Mouse (Mus musculus) liver, embryonic 11.5 days (tissue): ENCODE measurements around the gene Sdk1. TPM values are rescaled to one million over a fixed set of nuclear protein-coding genes. Genes with fewer than 3 reads are reported as not detected.

Experiments
- ATAC-seq: fragments of 200-750 bp; cut with Nextera tagmentation; replicated peaks from 2 replicates; pipeline ENCODE4 v1.8.0; 2017; ENCODE audit warnings: moderate number of reproducible peaks, mild to moderate bottlenecking, moderate TSS enrichment, moderate library complexity; ENCODE audit not compliant: low FRiP score
- DNase-seq: peaks from one replicate; pipeline ENCODE4 v3.0.0-alpha.2; 2017; ENCODE audit warnings: low spot score
- H3K27ac ChIP-seq: fragments of 300-500 bp; sonication (generic); 2 replicates; pipeline ENCODE4 v1.5.1; 2014; ENCODE audit warnings: mild to moderate bottlenecking, low read depth, low read length, control low read depth
- H3K27me3 ChIP-seq: fragments of 300-500 bp; sonication (generic); replicated peaks from 2 replicates; pipeline ENCODE4 v1.6.1; 2014; ENCODE audit warnings: low read length, mixed read lengths; ENCODE audit not compliant: control insufficient read depth, insufficient read depth
- H3K36me3 ChIP-seq: fragments of 300-500 bp; sonication (generic); 2 replicates; pipeline ENCODE4 v1.6.1; 2014; ENCODE audit warnings: mild to moderate bottlenecking, low read length, moderate library complexity, mixed read lengths; ENCODE audit not compliant: control insufficient read depth, insufficient read depth
- H3K4me1 ChIP-seq: fragments of 300-500 bp; sonication (generic); replicated peaks from 2 replicates; pipeline ENCODE4 v1.6.1; 2014; ENCODE audit warnings: low read length, mixed read lengths; ENCODE audit not compliant: control insufficient read depth, insufficient read depth
- H3K4me2 ChIP-seq: fragments of 300-500 bp; sonication (generic); 2 replicates; pipeline ENCODE4 v1.6.1; 2014; ENCODE audit warnings: mild to moderate bottlenecking, control low read depth, moderate library complexity
- H3K4me3 ChIP-seq: fragments of 300-500 bp; sonication (generic); 2 replicates; pipeline ENCODE4 v1.5.1; 2014; ENCODE audit warnings: low read depth, low read length, control low read depth
- H3K9ac ChIP-seq: fragments of 300-500 bp; sonication (generic); 2 replicates; pipeline ENCODE4 v1.6.1; 2014; ENCODE audit warnings: low read depth, low read length, control low read depth
- H3K9me3 ChIP-seq: fragments of 300-500 bp; sonication (generic); 2 replicates; pipeline ENCODE4 v1.6.1; 2016; ENCODE audit warnings: low read length, inconsistent platforms, mixed read lengths; ENCODE audit not compliant: control insufficient read depth
- WGBS: fragments of 180-500 bp; shearing (Covaris S2); extraction: QIAGEN DNeasy Blood & Tissue Kit; methylation state at CpG from one replicate; pipeline ENCODE4 v1.1.7; 2014; 5-methylcytosine and 5-hydroxymethylcytosine counted together
- polyA plus RNA-seq: library from polyadenylated mRNA; unstranded; fragments of >200 nt; fragmentation: Nextera tagmentation; extraction: Ambion mirVana; gene quantifications from 2 replicates; pipeline ENCODE4 v1.2.1, GENCODE M21; 2014

The Sdk1 gene
- polyA plus RNA-seq, 1 experiment from 2014 or later = 0.53 TPM

GRCm38 (mm10) chr5:141783516-141783915, 542.2 kb downstream of the Sdk1 start:
- Histone ChIP-seq H3K27me3 (no peaks in the 10 kb centered on the region), H3K4me3 (no peak overlapping the region), H3K4me2 (no peak overlapping the region), H3K9ac (no peak overlapping the region), H3K27ac (no peak overlapping the region), H3K36me3 (no peaks in the 10 kb centered on the region), H3K9me3 (no peaks in the 10 kb centered on the region), H3K4me1 (no peaks in the 10 kb centered on the region)
- ATAC-seq = no peak
- 90% methylated on average over 7 of the region's 7 CpGs for WGBS
- no peak for DNase-seq

GRCm38 (mm10) chr5:141793926-141794325, 552.6 kb downstream of the Sdk1 start:
- no peak overlapping the region for H3K4me3 ChIP-seq
- WGBS = 82% methylated on average over 4 of the region's 4 CpGs
- DNase-seq = no peak
- H3K4me1 ChIP-seq = no peaks in the 10 kb centered on the region
- H3K4me2 ChIP-seq = no peak overlapping the region
- H3K36me3 ChIP-seq = no peaks in the 10 kb centered on the region
- H3K9me3 ChIP-seq = 0 out of 2 replicates have a peak, but pooled peaks cover 5% of the 10 kb centered on the region
- no peaks in the 10 kb centered on the region for H3K27me3 ChIP-seq
- H3K27ac ChIP-seq = no peak overlapping the region
- ATAC-seq = no peak
- no peak overlapping the region for H3K9ac ChIP-seq

- H3K36me3 ChIP-seq = no peaks in the 10 kb centered on the region
- H3K9ac ChIP-seq = no peak overlapping the region
- no peak overlapping the region for H3K4me3 ChIP-seq
- H3K27ac ChIP-seq = no peak overlapping the region
- no peak for DNase-seq
- no peaks in the 10 kb centered on the region for H3K4me1 ChIP-seq
- no peak overlapping the region for H3K4me2 ChIP-seq
- WGBS = 74% methylated on average over 10 of the region's 10 CpGs
- no peaks in the 10 kb centered on the region for H3K9me3 ChIP-seq
- ATAC-seq = no peak
- no peaks in the 10 kb centered on the region for H3K27me3 ChIP-seq
Observed at GRCm38 (mm10) chr5:141823823-141824330, 582.6 kb downstream of the Sdk1 start.

GRCm38 (mm10) chr5:141824739-141825379, 583.6 kb downstream of the Sdk1 start:
- H3K9me3 ChIP-seq = 0 out of 2 replicates have a peak, but pooled peaks cover 3% of the 10 kb centered on the region
- WGBS = 65% methylated on average over 16 of the region's 16 CpGs
- no peak overlapping the region for H3K27ac ChIP-seq
- H3K36me3 ChIP-seq = no peaks in the 10 kb centered on the region
- ATAC-seq (no peak), DNase-seq (no peak)
- no peaks in the 10 kb centered on the region for H3K27me3 ChIP-seq
- no peak overlapping the region for H3K9ac ChIP-seq
- no peak overlapping the region for H3K4me3 ChIP-seq
- no peak overlapping the region for H3K4me2 ChIP-seq
- no peaks in the 10 kb centered on the region for H3K4me1 ChIP-seq

- Histone ChIP-seq H3K27ac (no peak overlapping the region), H3K9ac (no peak overlapping the region), H3K4me3 (no peak overlapping the region), H3K9me3 (no peaks in the 10 kb centered on the region), H3K4me1 (no peaks in the 10 kb centered on the region), H3K27me3 (no peaks in the 10 kb centered on the region), H3K4me2 (no peak overlapping the region), H3K36me3 (no peaks in the 10 kb centered on the region)
- no peak for ATAC-seq
- DNase-seq = no peak
- 62% methylated on average over 6 of the region's 6 CpGs for WGBS
Observed at GRCm38 (mm10) chr5:141835566-141835965, 594.3 kb downstream of the Sdk1 start.

- Histone ChIP-seq H3K4me3 (no peak overlapping the region), H3K36me3 (no peaks in the 10 kb centered on the region), H3K27me3 (no peaks in the 10 kb centered on the region), H3K27ac (no peak overlapping the region), H3K4me2 (no peak overlapping the region), H3K9me3 (no peaks in the 10 kb centered on the region), H3K9ac (no peak overlapping the region), H3K4me1 (no peaks in the 10 kb centered on the region)
- 60% methylated on average over 8 of the region's 8 CpGs for WGBS
- ATAC-seq = no peak
- no peak for DNase-seq
Observed at GRCm38 (mm10) chr5:141836892-141837455, 595.7 kb downstream of the Sdk1 start.

GRCm38 (mm10) chr5:141844701-141845100, 603.4 kb downstream of the Sdk1 start:
- Histone ChIP-seq H3K9ac (no peak overlapping the region), H3K27ac (no peak overlapping the region), H3K4me1 (no peaks in the 10 kb centered on the region), H3K36me3 (no peaks in the 10 kb centered on the region), H3K4me3 (no peak overlapping the region), H3K9me3 (no peaks in the 10 kb centered on the region), H3K4me2 (no peak overlapping the region), H3K27me3 (no peaks in the 10 kb centered on the region)
- whole genome bisulfite sequencing = 76% methylated on average over 4 of the region's 4 CpGs
- no peak for DNase-seq
- ATAC-seq = no peak

GRCm38 (mm10) chr5:141847686-141848085, 606.4 kb downstream of the Sdk1 start:
- Histone ChIP-seq H3K27ac (no peak overlapping the region), H3K9me3 (no peaks in the 10 kb centered on the region), H3K4me2 (no peak overlapping the region), H3K27me3 (no peaks in the 10 kb centered on the region), H3K4me3 (no peak overlapping the region), H3K9ac (no peak overlapping the region), H3K4me1 (0 out of 2 replicates have a peak, but pooled peaks cover 2% of the 10 kb centered on the region), H3K36me3 (no peaks in the 10 kb centered on the region)
- ATAC-seq (no peak), DNase-seq (no peak)
- WGBS = 85% methylated on average over 4 of the region's 4 CpGs

- no peak overlapping the region for H3K27ac ChIP-seq
- H3K4me2 ChIP-seq = no peak overlapping the region
- no peak overlapping the region for H3K4me3 ChIP-seq
- ATAC-seq = peak; percentile 58
- peaks cover 2% of the 10 kb centered on the region; the same call in 1 of the 2 replicates for H3K4me1 ChIP-seq
- DNase-seq = peak; percentile 35
- no peaks in the 10 kb centered on the region for H3K9me3 ChIP-seq
- H3K9ac ChIP-seq = no peak overlapping the region
- no peaks in the 10 kb centered on the region for H3K27me3 ChIP-seq
- WGBS = 41% methylated on average over 8 of the region's 8 CpGs
- no peaks in the 10 kb centered on the region for H3K36me3 ChIP-seq
Observed at GRCm38 (mm10) chr5:141852175-141852574, 610.9 kb downstream of the Sdk1 start.
